Mouse (Mus musculus) forebrain, embryonic 12.5 days (tissue): Measurements from ENCODE around the gene Klhl22. TPM values are rescaled to one million over a fixed set of nuclear protein-coding genes. Genes with fewer than 3 reads are reported as not detected.

Source experiments
- ATAC-seq: fragments of 200-750 bp; cut with Nextera tagmentation; 2 replicates; pipeline ENCODE4 v1.8.0; 2017; ENCODE audit warnings: moderate TSS enrichment; ENCODE audit not compliant: low FRiP score
- H3K27ac ChIP-seq: fragments of 300-500 bp; sonication (generic); 2 replicates; pipeline ENCODE4 v1.5.1; 2016; ENCODE audit warnings: mild to moderate bottlenecking
- H3K27me3 ChIP-seq: fragments of 300-500 bp; sonication (generic); 2 replicates; pipeline ENCODE4 v1.6.1; 2016; ENCODE audit warnings: mild to moderate bottlenecking
- H3K36me3 ChIP-seq: fragments of 300-500 bp; sonication (generic); replicated peaks from 2 replicates; pipeline ENCODE4 v1.6.1; 2016; ENCODE audit warnings: mild to moderate bottlenecking
- H3K4me1 ChIP-seq: fragments of 300-500 bp; sonication (generic); 2 replicates; pipeline ENCODE4 v1.6.1; 2016
- H3K4me2 ChIP-seq: fragments of 300-500 bp; sonication (generic); 2 replicates; pipeline ENCODE4 v1.6.1; 2016; ENCODE audit warnings: mild to moderate bottlenecking, moderate library complexity
- H3K4me3 ChIP-seq: fragments of 300-500 bp; sonication (generic); replicated peaks from 2 replicates; pipeline ENCODE4 v1.5.1; 2016; ENCODE audit warnings: mild to moderate bottlenecking
- H3K9ac ChIP-seq: fragments of 300-500 bp; sonication (generic); 2 replicates; pipeline ENCODE4 v1.6.1; 2016; ENCODE audit warnings: mild to moderate bottlenecking
- H3K9me3 ChIP-seq: fragments of 300-500 bp; sonication (generic); 2 replicates; pipeline ENCODE4 v1.6.1; 2016
- WGBS: fragments of 180-500 bp; shearing (Covaris S2); methylation state at CpG from one replicate; pipeline ENCODE4 v1.1.7; 2016; 5-methylcytosine and 5-hydroxymethylcytosine counted together
- polyA plus RNA-seq: library from polyadenylated mRNA; unstranded; fragments of >200 nt; fragmentation: Nextera tagmentation; extraction: Ambion mirVana; gene quantifications from 2 replicates; pipeline ENCODE4 v1.2.1, GENCODE M21; 2016

Gene Klhl22
- polyA plus RNA-seq, 1 experiment from 2014 or later = 49.7 TPM

GRCm38 (mm10) chr16:17830385-17831178 is 71.2 kb downstream of the Klhl22 start:
- H3K9me3 ChIP-seq = no peaks in the 10 kb centered on the region
- WGBS = 52% methylated on average over 10 of the region's 10 CpGs
- peaks cover 78% of the 10 kb centered on the region for H3K27me3 ChIP-seq
- H3K36me3 ChIP-seq = no peaks in the 10 kb centered on the region
- no peak overlapping the region for H3K9ac ChIP-seq
- peaks cover 17% of the 10 kb centered on the region for H3K4me1 ChIP-seq
- no peak overlapping the region for H3K4me2 ChIP-seq
- no peak overlapping the region for H3K4me3 ChIP-seq
- H3K27ac ChIP-seq = no peak overlapping the region
- ATAC-seq = no peak

GRCm38 (mm10) chr16:17831781-17832180 is 72.4 kb downstream of the Klhl22 start:
- H3K9ac ChIP-seq = no peak overlapping the region
- H3K27ac ChIP-seq = no peak overlapping the region
- peaks cover 90% of the 10 kb centered on the region for H3K27me3 ChIP-seq
- WGBS = 5% methylated on average over 11 of the region's 11 CpGs
- no peak overlapping the region for H3K4me2 ChIP-seq
- H3K9me3 ChIP-seq = no peaks in the 10 kb centered on the region
- no peaks in the 10 kb centered on the region for H3K36me3 ChIP-seq
- H3K4me3 ChIP-seq = no peak overlapping the region
- peaks cover 17% of the 10 kb centered on the region for H3K4me1 ChIP-seq
- ATAC-seq = no peak

- 17% methylated on average over 7 of the region's 7 CpGs for WGBS
These were observed 73.4 kb downstream of the Klhl22 start, which contains the start of gene B830017H08Rik for GRCm38 (mm10) chr16:17832821-17833220. Gene B830017H08Rik, plus strand, starts transcription at chr16:17833121.

GRCm38 (mm10) chr16:17833321-17833680 is 73.9 kb downstream of the Klhl22 start:
- peaks cover 17% of the 10 kb centered on the region for H3K4me1 ChIP-seq
- no peaks in the 10 kb centered on the region for H3K9me3 ChIP-seq
- peak overlapping the region; percentile 96 for H3K4me2 ChIP-seq
- H3K27me3 ChIP-seq = peaks cover 94% of the 10 kb centered on the region
- H3K9ac ChIP-seq = peak overlapping the region; percentile 56
- peak overlapping the region; percentile 65; the same call in 1 of the 2 replicates for H3K27ac ChIP-seq
- WGBS = 1% methylated on average over 37 of the region's 37 CpGs
- peak; percentile 66 for ATAC-seq
- peak overlapping the region; percentile 61 for H3K4me3 ChIP-seq
- no peaks in the 10 kb centered on the region for H3K36me3 ChIP-seq

More at GRCm38 (mm10) chr16:17832821-17833220, 73.4 kb downstream of the Klhl22 start, which contains the start of gene B830017H08Rik:
- Histone ChIP-seq H3K27me3 (peaks cover 94% of the 10 kb centered on the region), H3K4me3 (peak within 1 kb of the TSS; percentile 61), H3K9ac (peak within 1 kb of the TSS; percentile 56), H3K36me3 (no peaks in the 10 kb centered on the region), H3K4me2 (peak within 1 kb of the TSS; percentile 96), H3K9me3 (no peaks in the 10 kb centered on the region), H3K27ac (peak within 1 kb of the TSS; percentile 65; the same call in 1 of the 2 replicates), H3K4me1 (peaks cover 17% of the 10 kb centered on the region)
- no peak for ATAC-seq

- H3K9me3 ChIP-seq = no peaks in the 10 kb centered on the region
- WGBS = under 1% methylated on average over 65 of the region's 103 CpGs
- peak overlapping the region; percentile 96 for H3K4me2 ChIP-seq
- peak; percentile 78 for ATAC-seq
- H3K4me3 ChIP-seq = peak overlapping the region; percentile 61
- H3K36me3 ChIP-seq = no peaks in the 10 kb centered on the region
- H3K27ac ChIP-seq = peak overlapping the region; percentile 65; the same call in 1 of the 2 replicates
- H3K4me1 ChIP-seq = peaks cover 17% of the 10 kb centered on the region
- H3K9ac ChIP-seq = peak overlapping the region; percentile 56
- peaks cover 91% of the 10 kb centered on the region for H3K27me3 ChIP-seq
These were observed 74.4 kb downstream of the Klhl22 start for GRCm38 (mm10) chr16:17833681-17834399.

- peak overlapping the region; percentile 61 for H3K4me3 ChIP-seq
- no peak overlapping the region for H3K27ac ChIP-seq
- H3K4me2 ChIP-seq = peak overlapping the region; percentile 96
- WGBS = 48% methylated on average over 7 of the region's 7 CpGs
- no peaks in the 10 kb centered on the region for H3K9me3 ChIP-seq
- H3K27me3 ChIP-seq = peaks cover 85% of the 10 kb centered on the region
- no peaks in the 10 kb centered on the region for H3K36me3 ChIP-seq
- no peak for ATAC-seq
- peaks cover 17% of the 10 kb centered on the region for H3K4me1 ChIP-seq
- no peak overlapping the region for H3K9ac ChIP-seq
These were observed 75.1 kb downstream of the Klhl22 start for GRCm38 (mm10) chr16:17834543-17834942.

- Histone ChIP-seq H3K4me3 (no peak overlapping the region), H3K9ac (no peak overlapping the region), H3K4me1 (peaks cover 17% of the 10 kb centered on the region), H3K9me3 (no peaks in the 10 kb centered on the region), H3K27me3 (peaks cover 76% of the 10 kb centered on the region), H3K27ac (no peak overlapping the region), H3K4me2 (no peak overlapping the region), H3K36me3 (peaks cover 7% of the 10 kb centered on the region; the same call in 1 of the 2 replicates)
- WGBS = 51% methylated on average over 13 of the region's 13 CpGs
- no peak for ATAC-seq
These were observed 76.1 kb downstream of the Klhl22 start for GRCm38 (mm10) chr16:17835481-17835880.

GRCm38 (mm10) chr16:17838051-17838450 is 78.6 kb downstream of the Klhl22 start, which contains the start of gene Car15:
Gene Car15, minus strand, starts transcription at chr16:17838364.
- Histone ChIP-seq H3K27me3 (peaks cover 50% of the 10 kb centered on the region), H3K4me1 (peaks cover 14% of the 10 kb centered on the region), H3K4me3 (no peak within 1 kb of the TSS), H3K36me3 (peaks cover 32% of the 10 kb centered on the region), H3K4me2 (no peak within 1 kb of the TSS), H3K27ac (no peak within 1 kb of the TSS), H3K9ac (no peak within 1 kb of the TSS), H3K9me3 (no peaks in the 10 kb centered on the region)
- no peak for ATAC-seq
- 84% methylated on average over 6 of the region's 6 CpGs for WGBS

GRCm38 (mm10) chr16:17839976-17840375 is 80.6 kb downstream of the Klhl22 start:
- H3K36me3 ChIP-seq = peaks cover 52% of the 10 kb centered on the region
- 83% methylated on average over 4 of the region's 4 CpGs for WGBS
- no peak overlapping the region for H3K4me3 ChIP-seq
- no peak overlapping the region for H3K9ac ChIP-seq
- H3K4me1 ChIP-seq = no peaks in the 10 kb centered on the region
- no peak overlapping the region for H3K27ac ChIP-seq
- peaks cover 31% of the 10 kb centered on the region for H3K27me3 ChIP-seq
- H3K4me2 ChIP-seq = no peak overlapping the region
- ATAC-seq = no peak
- no peaks in the 10 kb centered on the region for H3K9me3 ChIP-seq

GRCm38 (mm10) chr16:17842437-17842836 is 83.0 kb downstream of the Klhl22 start:
- Histone ChIP-seq H3K4me1 (no peaks in the 10 kb centered on the region), H3K4me3 (no peak overlapping the region), H3K4me2 (no peak overlapping the region), H3K9ac (no peak overlapping the region), H3K27ac (no peak overlapping the region), H3K27me3 (peaks cover 6% of the 10 kb centered on the region), H3K36me3 (peaks cover 76% of the 10 kb centered on the region), H3K9me3 (no peaks in the 10 kb centered on the region)
- WGBS = 97% methylated on average over 7 of the region's 7 CpGs
- ATAC-seq = no peak
